Mouse (Mus musculus) MEL (cell line): ENCODE results near the gene Spns1.

ENCODE experiments used
- CTCF ChIP-seq, 3 experiments: IDR thresholded peaks in 2 of 3; conservative IDR thresholded peaks in 1 of 3; 2 replicates each; pipeline ENCODE4 v1.5.1; 2011 to 2012; ENCODE audit warnings: low read length in 3 of 3, low read depth in 2 of 3, mild to moderate bottlenecking in 2 of 3, improper control_type of control experiment in 1 of 3, inconsistent platforms in 1 of 3, mixed read lengths in 1 of 3, moderate library complexity in 1 of 3; ENCODE audit not compliant: control insufficient read depth in 1 of 3, insufficient read depth in 1 of 3, poor library complexity in 1 of 3, severe bottlenecking in 1 of 3
- ELF1 ChIP-seq: IDR thresholded peaks from 2 replicates; pipeline ENCODE4 v1.6.1; 2014; ENCODE audit warnings: low read depth, mild to moderate bottlenecking, inconsistent platforms, low read length, improper control_type of control experiment, moderate library complexity
- GATA1 ChIP-seq: IDR thresholded peaks from 2 replicates; pipeline ENCODE4 v1.6.1; 2011; ENCODE audit warnings: low read depth, low read length, improper control_type of control experiment
- JUND ChIP-seq: IDR thresholded peaks from 2 replicates; pipeline ENCODE4 v1.6.1; 2011; ENCODE audit warnings: low read depth, mild to moderate bottlenecking, improper control_type of control experiment, low read length
- MAZ ChIP-seq: IDR thresholded peaks from 2 replicates; pipeline ENCODE4 v1.6.1; 2012; ENCODE audit warnings: low read depth, mild to moderate bottlenecking, inconsistent platforms, low read length, improper control_type of control experiment
- NRF1 ChIP-seq: IDR thresholded peaks from 2 replicates; pipeline ENCODE4 v1.6.1; 2014; ENCODE audit warnings: low read depth, mild to moderate bottlenecking, inconsistent platforms, low read length, improper control_type of control experiment, moderate library complexity; ENCODE audit not compliant: poor library complexity, insufficient read depth, severe bottlenecking
- POLR2AphosphoS5 ChIP-seq: IDR thresholded peaks from 2 replicates; pipeline ENCODE4 v1.6.1; 2012; ENCODE audit warnings: low read depth, borderline replicate concordance, mild to moderate bottlenecking, inconsistent platforms, low read length, moderate library complexity, mixed read lengths
- TAL1 ChIP-seq: IDR thresholded peaks from 2 replicates; pipeline ENCODE4 v1.6.1; 2012; ENCODE audit warnings: mild to moderate bottlenecking, inconsistent platforms, low read length, moderate library complexity, mixed read lengths
- TCF12 ChIP-seq: IDR thresholded peaks from 2 replicates; pipeline ENCODE4 v1.6.1; 2014; ENCODE audit warnings: low read depth, mild to moderate bottlenecking, inconsistent platforms, low read length, improper control_type of control experiment, moderate library complexity
- USF1 ChIP-seq: IDR thresholded peaks from 2 replicates; pipeline ENCODE4 v1.6.1; 2014; ENCODE audit warnings: low read depth, mild to moderate bottlenecking, inconsistent platforms, low read length, improper control_type of control experiment, moderate library complexity
- ZKSCAN1 ChIP-seq: IDR thresholded peaks from 2 replicates; pipeline ENCODE4 v1.6.1; 2012; ENCODE audit warnings: low read depth, mild to moderate bottlenecking, inconsistent platforms, low read length, improper control_type of control experiment, moderate library complexity
- ZNF384 ChIP-seq: IDR thresholded peaks from 2 replicates; pipeline ENCODE4 v1.6.1; 2012; ENCODE audit warnings: low read depth, mild to moderate bottlenecking, inconsistent platforms, low read length, improper control_type of control experiment

- no peak for TF ChIP-seq TCF12
- TF ChIP-seq CTCF (IDR thresholded peaks at IDR 0.05 in 2 of 3, conservative IDR thresholded peaks at IDR 0.05 in 1 of 3; ENCODE audit: control insufficient read depth in 1 of 3, insufficient read depth in 1 of 3, low read depth in 2 of 3, low read length in 3 of 3, poor library complexity in 1 of 3, severe bottlenecking in 1 of 3), result no peak
- no peak for TF ChIP-seq NRF1
- no peak for TF ChIP-seq ZNF384
- TF ChIP-seq ELF1, result no peak
- no peak for TF ChIP-seq USF1
- no peak for TF ChIP-seq MAZ
- no peak for TF ChIP-seq POLR2AphosphoS5
- TF ChIP-seq GATA1, result no peak
- TF ChIP-seq ZKSCAN1, result no peak
- no peak for TF ChIP-seq TAL1
- peak; percentile 95 for TF ChIP-seq JUND
These were observed 23.3 kb downstream of the Spns1 start for GRCm38 (mm10) chr7:126353994-126354365.
